Mouse (Mus musculus): ENCODE measurements around the gene Kcnq4.

DNA sequence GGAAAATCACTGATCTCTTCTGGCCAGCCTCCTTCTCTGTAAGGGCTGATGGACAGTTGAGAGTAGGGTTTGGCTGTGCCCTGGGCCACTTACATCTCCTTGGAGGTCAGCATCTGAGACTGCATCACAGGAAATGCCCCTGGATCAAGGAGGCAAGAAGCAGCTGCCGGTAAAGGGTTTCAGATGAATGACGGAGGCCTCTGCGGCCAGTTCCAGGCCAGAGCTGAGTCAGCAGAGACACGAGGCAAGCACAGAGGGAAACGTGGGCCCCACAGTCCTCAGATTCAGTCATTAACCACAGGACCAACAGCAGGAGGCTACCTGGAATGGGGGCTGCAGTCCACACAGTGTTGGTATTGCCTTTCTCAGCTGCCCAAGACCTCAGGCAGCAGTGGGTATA is 29.3 kb downstream of the Kcnq4 start:
- no peak; the same call in 1 of the 2 replicates for TF ChIP-seq MAFK (IDR thresholded peaks at IDR 0.05; ENCODE audit: insufficient read depth, low read depth, low read length)
- no peak for TF ChIP-seq HCFC1 (IDR thresholded peaks at IDR 0.05; ENCODE audit: borderline replicate concordance, insufficient read depth, low read length)
- no peak for TF ChIP-seq ZC3H11A (IDR thresholded peaks at IDR 0.05; ENCODE audit: borderline replicate concordance, low read depth, low read length)

All from ES-E14 (cell line).